Mouse (Mus musculus): ENCODE measurements around the gene Def8.

Gene Def8

DNA sequence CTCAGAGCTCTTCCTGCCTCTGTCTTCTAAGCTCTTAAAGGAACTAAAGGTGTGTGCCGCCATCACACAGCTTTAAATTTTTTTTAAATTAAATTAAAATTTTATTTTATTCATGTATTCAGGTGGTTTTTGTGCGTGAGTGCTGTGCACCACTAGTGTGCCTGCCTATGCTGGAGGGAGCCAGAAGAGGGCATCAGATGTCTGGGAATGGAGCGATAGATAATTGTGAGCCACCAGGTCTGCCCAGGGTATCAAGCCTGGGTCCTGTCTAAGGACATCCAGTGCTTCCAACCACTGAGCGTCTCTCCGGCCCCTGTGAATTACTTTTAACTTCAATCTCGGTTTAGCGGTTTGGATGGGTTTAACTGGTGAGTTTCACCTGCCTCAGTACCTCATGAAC, 59.3 kb downstream of the Def8 start:
- no peak for DNase-seq (ENCODE audit: low spot score in 2 of 2)

DNA sequence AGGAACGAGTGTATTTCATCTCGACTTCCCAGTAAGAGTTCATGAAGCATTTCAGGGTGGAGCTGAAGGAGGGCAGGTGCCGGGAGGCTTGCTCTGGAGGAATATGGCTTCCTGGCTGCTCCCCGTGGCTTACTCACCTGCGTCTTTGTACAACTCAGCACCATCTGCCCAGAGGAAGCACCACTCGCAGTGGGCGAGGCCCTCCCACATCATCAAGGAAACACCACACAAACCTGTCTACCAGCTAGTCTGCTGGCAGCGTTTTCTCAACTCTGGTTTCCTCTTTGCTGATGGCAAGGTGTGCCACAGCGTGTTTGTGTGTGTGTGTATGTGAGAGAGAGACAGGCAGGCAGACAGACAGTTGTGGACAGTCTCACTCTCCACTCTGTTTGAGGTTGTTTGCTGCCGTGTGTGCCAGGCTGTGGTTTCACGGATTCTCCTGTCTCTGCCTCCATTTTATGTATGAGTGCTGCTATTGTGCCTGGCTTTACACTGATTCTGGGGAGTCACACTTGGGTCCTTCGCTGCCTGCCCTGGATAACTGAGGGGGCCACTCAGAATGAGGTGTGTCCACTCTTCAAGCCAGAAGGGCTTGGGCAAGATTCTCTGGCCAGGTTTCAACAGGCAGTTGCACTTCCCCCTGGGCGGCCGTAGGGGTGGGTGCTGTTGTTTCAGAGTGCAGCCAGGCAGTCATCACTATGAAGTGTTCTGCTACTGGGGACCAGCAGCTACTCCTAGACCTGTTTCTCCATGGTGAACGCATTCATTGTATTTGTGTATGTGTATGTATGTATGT, 68.2 kb downstream of the Def8 start:
- no peak for DNase-seq (ENCODE audit: low spot score in 2 of 2)

GRCm38 (mm10) chr8:123492898-123493297, 69.6 kb downstream of the Def8 start:
- DNase-seq (ENCODE audit: low spot score in 2 of 2), result no peak

GRCm38 (mm10) chr8:123497699-123498098, 74.4 kb downstream of the Def8 start:
- no peak for DNase-seq (ENCODE audit: low spot score in 2 of 2)

GRCm38 (mm10) chr8:123498963-123499362, 75.6 kb downstream of the Def8 start:
- DNase-seq (ENCODE audit: low spot score in 2 of 2), result no peak

DNA sequence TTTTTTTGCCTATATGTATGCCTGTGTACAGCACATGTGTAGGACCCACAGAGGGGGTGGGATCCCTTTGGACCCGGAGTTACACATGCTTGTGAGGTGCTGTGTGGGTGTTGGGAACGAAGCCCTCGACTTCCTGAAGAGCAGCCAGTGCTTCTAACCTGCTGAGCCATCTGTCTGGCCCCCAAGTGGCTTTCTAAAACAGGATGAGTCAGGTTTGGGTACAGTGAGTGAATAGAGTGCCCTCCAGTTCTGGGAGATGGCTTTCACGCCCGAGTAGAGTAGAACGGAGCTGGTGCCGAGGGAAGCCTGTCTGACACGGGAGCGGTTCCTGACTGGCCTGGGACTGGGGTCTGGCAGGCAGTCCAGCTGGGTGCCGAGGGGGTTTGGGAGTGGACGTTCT, 76.2 kb downstream of the Def8 start:
- DNase-seq (ENCODE audit: low spot score in 2 of 2), result no peak

GRCm38 (mm10) chr8:123502192-123502591, 78.9 kb downstream of the Def8 start:
- DNase-seq (ENCODE audit: low spot score in 2 of 2), result no peak

- DNase-seq (ENCODE audit: low spot score in 2 of 2), result no peak
These were observed 80.6 kb downstream of the Def8 start for GRCm38 (mm10) chr8:123503801-123504467.

- DNase-seq (ENCODE audit: low spot score in 2 of 2), result no peak
These were observed 81.4 kb downstream of the Def8 start for GRCm38 (mm10) chr8:123504591-123505195.

DNA sequence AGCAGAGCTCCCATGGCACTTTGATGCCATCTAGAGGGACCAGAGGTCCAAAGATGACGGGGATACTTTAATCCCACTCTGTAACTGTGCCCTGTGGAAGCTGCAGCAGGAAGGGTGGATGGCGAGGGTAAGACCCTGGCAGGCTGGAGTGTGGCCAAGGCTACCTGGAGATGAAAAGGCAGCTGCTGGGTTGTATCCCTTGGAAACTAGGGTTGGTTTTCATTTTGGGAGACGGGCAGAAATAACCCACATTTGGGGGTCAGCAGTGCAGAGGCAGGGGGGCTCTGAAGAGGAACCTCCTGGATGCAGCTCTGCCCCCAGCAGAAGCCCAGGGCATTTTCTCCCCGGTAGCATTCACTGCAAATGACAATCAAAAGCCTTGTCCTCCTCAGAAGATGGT, 81.9 kb downstream of the Def8 start:
- no peak for DNase-seq (ENCODE audit: low spot score in 2 of 2)

GRCm38 (mm10) chr8:123505695-123506094, 82.4 kb downstream of the Def8 start:
- no peak for DNase-seq (ENCODE audit: low spot score in 2 of 2)

GRCm38 (mm10) chr8:123507153-123507552, 83.8 kb downstream of the Def8 start:
- no peak for DNase-seq (ENCODE audit: low spot score in 2 of 2)

DNA sequence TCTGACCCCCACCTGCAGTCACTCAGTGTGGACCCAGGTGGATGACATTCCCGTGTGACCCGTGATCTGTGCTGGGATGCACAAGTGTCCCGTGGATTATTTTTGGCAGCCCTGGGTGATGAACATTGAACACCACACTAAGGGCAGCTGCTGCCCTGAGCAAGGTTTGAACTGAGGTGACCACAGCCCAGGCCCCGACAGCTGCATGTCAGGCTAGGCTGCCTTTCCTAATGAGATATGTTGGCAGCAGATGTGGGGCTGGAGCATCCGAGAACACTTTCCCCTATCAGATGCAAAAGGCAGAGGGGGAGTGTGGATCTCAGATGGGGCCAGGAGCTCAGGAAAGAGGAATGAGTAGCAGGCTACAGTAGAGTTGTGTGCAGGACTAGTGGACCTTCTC, 87.5 kb downstream of the Def8 start:
- DNase-seq (ENCODE audit: low spot score in 2 of 2), result no peak
